Mouse (Mus musculus) macrophage (primary cell): Measurements from ENCODE around the gene Ccdc186. TPM values are rescaled to one million over a fixed set of nuclear protein-coding genes. Genes with fewer than 3 reads are reported as not detected.
"Not testable (repeated sequence)": the region's sequence is repeated elsewhere in the genome, so short reads cannot be mapped to it uniquely, and the experiment has no call there.

ENCODE experiments used
- H3K27ac ChIP-seq: fragments of 350-480 bp; formaldehyde crosslinking; 2 replicates; pipeline ENCODE4 v1.9.0; 2021
- H3K36me3 ChIP-seq: fragments of 350-480 bp; formaldehyde crosslinking; 2 replicates; pipeline ENCODE4 v1.9.0; 2021; ENCODE audit errors: inconsistent target
- H3K4me3 ChIP-seq: fragments of 350-480 bp; formaldehyde crosslinking; 2 replicates; pipeline ENCODE4 v1.9.0; 2021; ENCODE audit errors: inconsistent target
- H3K79me2 ChIP-seq: fragments of 350-480 bp; formaldehyde crosslinking; 2 replicates; pipeline ENCODE4 v1.9.0; 2021; ENCODE audit errors: inconsistent target
- WGBS: methylation state at CpG from one replicate; pipeline ENCODE4 v1.1.7; 2026; ENCODE audit warnings: inconsistent platforms; ENCODE audit not compliant: missing documents; 5-methylcytosine and 5-hydroxymethylcytosine counted together
- polyA plus RNA-seq: library from polyadenylated mRNA; stranded (reverse); fragments of 250-400 nt; gene quantifications from 3 replicates; pipeline ENCODE4 v1.2.4, GENCODE M21; 2018; ENCODE audit warnings: inconsistent platforms

Ccdc186 gene
- polyA plus RNA-seq, 1 experiment from 2014 or later: 14.8 TPM

GRCm38 (mm10) chr19:56758311-56758710, 63.7 kb downstream of the Ccdc186 start:
- 100% methylated on average over 2 of the region's 2 CpGs for WGBS
- no peak overlapping the region for H3K4me3 ChIP-seq
- H3K36me3 ChIP-seq: no peaks in the 10 kb centered on the region
- no peaks in the 10 kb centered on the region for H3K79me2 ChIP-seq
- no peak overlapping the region for H3K27ac ChIP-seq

DNA sequence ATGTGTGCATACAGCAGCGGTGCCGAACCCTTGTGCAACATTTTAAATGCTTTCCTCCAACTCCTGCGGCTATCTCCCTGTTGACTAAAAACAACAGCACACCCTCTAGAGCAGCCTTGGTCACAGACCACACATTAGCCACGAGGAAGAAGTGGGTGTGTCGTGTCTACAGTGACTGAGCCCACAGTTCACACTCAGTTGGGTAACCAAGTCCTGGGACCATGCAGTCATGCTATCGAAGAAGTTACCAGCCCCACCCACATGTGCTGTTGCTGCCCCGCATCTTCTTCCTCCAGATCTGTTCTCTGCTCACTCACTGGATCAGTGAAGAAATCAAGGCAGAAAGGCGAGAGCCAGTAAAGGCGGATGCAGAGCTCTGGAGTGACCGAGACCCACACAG, 65.6 kb downstream of the Ccdc186 start:
- 52% methylated on average over 10 of the region's 10 CpGs for whole genome bisulfite sequencing

DNA sequence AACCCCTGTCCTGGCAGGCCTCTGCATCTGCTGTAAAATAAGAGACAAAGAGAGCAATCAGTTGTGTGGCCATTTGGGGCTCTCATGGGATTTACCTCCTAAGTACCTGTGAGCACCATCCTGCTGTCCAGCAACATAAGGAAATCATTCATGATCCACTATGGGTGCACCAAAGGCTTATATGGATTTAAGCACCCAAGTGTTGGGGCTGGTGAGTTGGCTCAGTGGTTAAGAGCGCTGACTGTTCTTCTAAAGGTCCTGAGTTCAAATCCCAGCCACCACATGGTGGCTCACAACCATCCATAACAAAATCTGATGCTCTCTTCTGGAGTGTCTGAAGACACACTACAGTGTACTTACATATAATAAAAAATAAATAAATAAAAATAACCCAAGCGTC, 67.5 kb downstream of the Ccdc186 start:
- not testable (repeated sequence) for H3K27ac ChIP-seq, H3K79me2 ChIP-seq, H3K36me3 ChIP-seq, H3K4me3 ChIP-seq
- WGBS: 88% methylated on average over 2 of the region's 2 CpGs

More for the DNA sequence above, 65.6 kb downstream of the Ccdc186 start:
- H3K27ac ChIP-seq: no peak overlapping the region
- H3K36me3 ChIP-seq: no peaks in the 10 kb centered on the region
- H3K79me2 ChIP-seq: no peaks in the 10 kb centered on the region
- no peak overlapping the region for H3K4me3 ChIP-seq

DNA sequence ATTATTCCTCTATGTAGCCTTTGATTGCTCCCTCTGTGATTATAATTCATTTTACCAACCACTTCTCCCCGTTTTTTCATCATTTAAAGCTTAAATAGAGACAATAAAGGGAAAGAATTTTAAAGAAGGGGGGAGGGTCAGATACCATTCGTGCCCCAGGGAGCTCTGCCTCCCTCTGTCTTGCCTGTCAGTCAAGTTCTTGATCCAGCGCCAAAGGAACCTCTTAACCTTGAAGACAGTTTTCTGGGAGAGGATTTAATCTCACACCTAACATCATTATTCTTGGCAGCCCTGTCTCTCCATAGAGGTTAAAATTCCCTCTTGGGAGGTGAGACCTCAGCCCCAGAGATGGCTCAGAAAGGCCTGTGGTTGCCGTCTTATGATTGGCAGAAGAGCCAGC, 71.3 kb downstream of the Ccdc186 start:
- no peaks in the 10 kb centered on the region for H3K79me2 ChIP-seq
- 79% methylated on average over 4 of the region's 4 CpGs for WGBS
- H3K36me3 ChIP-seq: no peaks in the 10 kb centered on the region
- no peak overlapping the region for H3K27ac ChIP-seq
- no peak overlapping the region for H3K4me3 ChIP-seq

DNA sequence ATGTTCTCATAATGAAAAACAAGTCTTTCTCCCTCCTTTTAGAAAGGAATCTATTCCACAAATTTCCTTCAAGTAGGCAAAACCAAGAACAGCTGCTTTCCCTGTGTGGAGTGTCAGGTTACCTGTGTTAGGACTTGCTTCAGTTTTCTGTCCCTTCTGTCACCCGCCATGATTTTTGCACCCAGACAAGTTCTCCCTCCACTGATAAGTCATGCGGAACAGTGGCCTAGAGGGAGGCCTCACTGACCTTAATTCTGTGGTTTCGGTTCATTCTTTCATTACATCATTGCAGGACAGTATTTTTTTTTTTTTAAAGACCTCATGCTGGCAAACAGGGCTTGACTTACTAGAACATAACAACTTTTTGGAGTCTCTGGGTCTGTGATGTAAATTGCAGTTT, 72.6 kb downstream of the Ccdc186 start:
- WGBS: 75% methylated on average over 3 of the region's 3 CpGs
- no peaks in the 10 kb centered on the region for H3K79me2 ChIP-seq
- H3K27ac ChIP-seq: no peak overlapping the region
- H3K4me3 ChIP-seq: no peak overlapping the region
- no peaks in the 10 kb centered on the region for H3K36me3 ChIP-seq

GRCm38 (mm10) chr19:56747878-56748277, 74.1 kb downstream of the Ccdc186 start:
- H3K36me3 ChIP-seq: no peaks in the 10 kb centered on the region
- no peaks in the 10 kb centered on the region for H3K79me2 ChIP-seq
- no peak overlapping the region for H3K4me3 ChIP-seq
- 85% methylated on average over 10 of the region's 10 CpGs for WGBS
- no peak overlapping the region for H3K27ac ChIP-seq

DNA sequence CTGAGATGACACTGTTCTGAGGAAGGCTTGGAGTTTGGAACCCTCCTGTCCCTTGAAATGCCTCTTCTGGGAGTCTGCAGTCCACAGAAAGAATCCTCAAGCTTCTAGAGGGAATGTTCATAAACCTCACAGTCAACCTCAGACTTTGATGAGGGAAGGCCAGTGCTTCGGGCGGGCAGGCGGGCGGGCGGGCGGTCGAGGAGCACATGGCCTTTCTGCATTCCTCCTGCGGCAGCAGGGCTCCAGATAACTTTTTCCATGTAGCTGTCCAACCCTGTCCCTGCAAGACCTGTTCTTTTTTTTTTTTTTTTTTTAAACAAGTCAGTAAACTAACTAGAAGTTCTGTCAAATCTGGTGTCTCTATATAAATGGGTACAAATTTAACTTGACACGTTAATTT, 75.4 kb downstream of the Ccdc186 start:
- Histone ChIP-seq H3K4me3 (no peak overlapping the region), H3K27ac (no peak overlapping the region), H3K36me3 (no peaks in the 10 kb centered on the region), H3K79me2 (no peaks in the 10 kb centered on the region)
- WGBS: 95% methylated on average over 8 of the region's 9 CpGs

- Histone ChIP-seq H3K36me3 (no peaks in the 10 kb centered on the region), H3K27ac (no peak overlapping the region), H3K79me2 (no peaks in the 10 kb centered on the region), H3K4me3 (no peak overlapping the region)
- WGBS: 98% methylated on average over 4 of the region's 6 CpGs
Observed at GRCm38 (mm10) chr19:56745528-56745927, 76.5 kb downstream of the Ccdc186 start.

DNA sequence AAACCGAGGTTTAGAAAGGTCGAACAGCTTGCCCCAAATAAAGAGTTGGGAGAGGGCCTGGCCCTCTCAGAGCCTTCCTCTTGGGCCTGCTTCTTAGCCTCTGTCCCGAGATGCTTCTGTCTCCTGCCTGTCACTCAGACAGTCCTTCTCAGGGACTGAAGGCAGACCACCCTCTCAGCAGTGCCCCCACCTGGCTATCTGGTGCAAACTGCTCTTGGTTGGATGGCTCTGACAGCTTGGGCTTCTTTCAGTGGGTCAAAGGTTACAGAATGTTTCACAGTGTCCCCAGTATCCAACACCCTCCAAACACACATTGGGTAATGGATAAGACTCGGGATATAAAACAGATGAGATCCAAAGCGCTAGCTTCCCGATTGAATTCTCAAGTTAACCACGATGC, 76.9 kb downstream of the Ccdc186 start:
- Histone ChIP-seq H3K4me3 (no peak overlapping the region), H3K27ac (no peak overlapping the region), H3K79me2 (no peaks in the 10 kb centered on the region), H3K36me3 (no peaks in the 10 kb centered on the region)
- WGBS: 86% methylated on average over 7 of the region's 7 CpGs

Other genes with a start within 250 kb of the Ccdc186 start
- gene Adrb1, start 100.0 kb downstream of the Ccdc186 start, polyA plus RNA-seq: 0.16 to 0.89 TPM (median 0.19 TPM) in 3 replicates
- not detected in 3 replicates for gene Tdrd1, start 4.0 kb upstream of the Ccdc186 start, polyA plus RNA-seq
- not detected in 3 replicates for gene Vwa2, start 52.1 kb upstream of the Ccdc186 start, polyA plus RNA-seq
- not detected in 3 replicates for gene Afap1l2, start 186.0 kb upstream of the Ccdc186 start, polyA plus RNA-seq